Mouse (Mus musculus) hindbrain, embryonic 15.5 days (tissue): ENCODE measurements around the gene Vmn1r195. TPM values are rescaled to one million over a fixed set of nuclear protein-coding genes. Genes with fewer than 3 reads are reported as not detected.

ENCODE experiments used
- polyA plus RNA-seq: library from polyadenylated mRNA; unstranded; fragments of >200 nt; fragmentation: Nextera tagmentation; extraction: Ambion mirVana; gene quantifications from 2 replicates; pipeline ENCODE4 v1.2.1, GENCODE M21; 2015

The Vmn1r195 gene
- polyA plus RNA-seq, 1 experiment from 2014 or later, result not detected

Other genes with a start within 250 kb of the Vmn1r195 start
- 1.7 and 2.2 TPM in 2 replicates for gene Hist1h2ah, start 235.0 kb upstream of the Vmn1r195 start, polyA plus RNA-seq
- gene Hist1h2bk, start 234.7 kb upstream of the Vmn1r195 start, polyA plus RNA-seq, result 1.2 and 1.5 TPM in 2 replicates
- 8.4 and 10.7 TPM in 2 replicates for gene Hist1h4i, start 229.2 kb upstream of the Vmn1r195 start, polyA plus RNA-seq
- 6.5 and 10.3 TPM in 2 replicates for gene Hist1h2ag, start 227.6 kb upstream of the Vmn1r195 start, polyA plus RNA-seq
- 2.3 and 2.9 TPM in 2 replicates for gene Hist1h2bj, start 227.3 kb upstream of the Vmn1r195 start, polyA plus RNA-seq
- gene Vmn1r188, start 186.1 kb upstream of the Vmn1r195 start, polyA plus RNA-seq, result not detected in 2 replicates
- gene Vmn1r189, start 164.7 kb upstream of the Vmn1r195 start, polyA plus RNA-seq, result not detected in 2 replicates
- not detected in 2 replicates for gene Vmn1r191, start 86.6 kb upstream of the Vmn1r195 start, polyA plus RNA-seq
- not detected in 2 replicates for gene Vmn1r192, start 79.4 kb upstream of the Vmn1r195 start, polyA plus RNA-seq
- not detected in 2 replicates for gene Vmn1r193, start 47.4 kb upstream of the Vmn1r195 start, polyA plus RNA-seq
- gene Vmn1r194, start 26.3 kb upstream of the Vmn1r195 start, polyA plus RNA-seq, result not detected in 2 replicates
- not detected in 2 replicates for gene Vmn1r196, start 19.4 kb downstream of the Vmn1r195 start, polyA plus RNA-seq
- gene Vmn1r197, start 54.1 kb downstream of the Vmn1r195 start, polyA plus RNA-seq, result not detected in 2 replicates
- gene Vmn1r198, start 79.8 kb downstream of the Vmn1r195 start, polyA plus RNA-seq, result not detected in 2 replicates
- not detected in 2 replicates for gene Vmn1r199, start 109.3 kb downstream of the Vmn1r195 start, polyA plus RNA-seq
- 0.05 TPM in 1 of 2 replicates, not detected in the other for gene Vmn1r200, start 119.9 kb downstream of the Vmn1r195 start, polyA plus RNA-seq
- not detected in 2 replicates for gene Vmn1r201, start 201.4 kb downstream of the Vmn1r195 start, polyA plus RNA-seq
- not detected in 2 replicates for gene Vmn1r202, start 234.9 kb downstream of the Vmn1r195 start, polyA plus RNA-seq
- not detected in 2 replicates for gene Vmn1r203, start 247.6 kb downstream of the Vmn1r195 start, polyA plus RNA-seq